Mouse (Mus musculus) liver, embryonic 16.5 days (tissue): Measurements from ENCODE around the gene Nt5c3b. TPM values are rescaled to one million over a fixed set of nuclear protein-coding genes. Genes with fewer than 3 reads are reported as not detected.

Source experiments
- ATAC-seq: fragments of 200-750 bp; cut with Nextera tagmentation; 2 replicates; pipeline ENCODE4 v1.8.0; 2017; ENCODE audit warnings: low read depth, mild to moderate bottlenecking, moderate number of reproducible peaks, moderate library complexity
- H3K27ac ChIP-seq: fragments of 300-500 bp; sonication (generic); 2 replicates; pipeline ENCODE4 v1.5.1; 2014; ENCODE audit warnings: mild to moderate bottlenecking, low read length
- H3K27me3 ChIP-seq: fragments of 300-500 bp; sonication (generic); 2 replicates; pipeline ENCODE4 v1.6.1; 2014; ENCODE audit warnings: low read depth, low read length, mixed read lengths; ENCODE audit not compliant: control insufficient read depth, insufficient read depth
- H3K36me3 ChIP-seq: fragments of 300-500 bp; sonication (generic); 2 replicates; pipeline ENCODE4 v1.6.1; 2014; ENCODE audit warnings: mild to moderate bottlenecking; ENCODE audit not compliant: control insufficient read depth, insufficient read depth
- H3K4me1 ChIP-seq: fragments of 300-500 bp; sonication (generic); 2 replicates; pipeline ENCODE4 v1.6.1; 2014; ENCODE audit warnings: low read depth, low read length, mixed read lengths; ENCODE audit not compliant: control insufficient read depth
- H3K4me2 ChIP-seq: fragments of 300-500 bp; sonication (generic); 2 replicates; pipeline ENCODE4 v1.6.1; 2014; ENCODE audit warnings: low read depth, low read length, mixed read lengths
- H3K4me3 ChIP-seq: fragments of 300-500 bp; sonication (generic); 2 replicates; pipeline ENCODE4 v1.5.1; 2014; ENCODE audit warnings: low read depth, mild to moderate bottlenecking, low read length
- H3K9ac ChIP-seq: fragments of 300-500 bp; sonication (generic); 2 replicates; pipeline ENCODE4 v1.6.1; 2014; ENCODE audit warnings: low read depth, low read length
- H3K9me3 ChIP-seq: fragments of 300-500 bp; sonication (generic); replicated peaks from 2 replicates; pipeline ENCODE4 v1.6.1; 2016; ENCODE audit warnings: low read length; ENCODE audit not compliant: control insufficient read depth
- WGBS: fragments of 180-500 bp; shearing (Covaris S2); extraction: QIAGEN DNeasy Blood & Tissue Kit; methylation state at CpG from one replicate; pipeline ENCODE4 v1.1.7; 2014; ENCODE audit not compliant: insufficient replicate concordance; 5-methylcytosine and 5-hydroxymethylcytosine counted together
- polyA plus RNA-seq: library from polyadenylated mRNA; unstranded; fragments of >200 nt; fragmentation: Nextera tagmentation; extraction: Ambion mirVana; gene quantifications from 2 replicates; pipeline ENCODE4 v1.2.1, GENCODE M21; 2015

Nt5c3b gene
- polyA plus RNA-seq, 1 experiment from 2014 or later = 16.0 TPM

DNA sequence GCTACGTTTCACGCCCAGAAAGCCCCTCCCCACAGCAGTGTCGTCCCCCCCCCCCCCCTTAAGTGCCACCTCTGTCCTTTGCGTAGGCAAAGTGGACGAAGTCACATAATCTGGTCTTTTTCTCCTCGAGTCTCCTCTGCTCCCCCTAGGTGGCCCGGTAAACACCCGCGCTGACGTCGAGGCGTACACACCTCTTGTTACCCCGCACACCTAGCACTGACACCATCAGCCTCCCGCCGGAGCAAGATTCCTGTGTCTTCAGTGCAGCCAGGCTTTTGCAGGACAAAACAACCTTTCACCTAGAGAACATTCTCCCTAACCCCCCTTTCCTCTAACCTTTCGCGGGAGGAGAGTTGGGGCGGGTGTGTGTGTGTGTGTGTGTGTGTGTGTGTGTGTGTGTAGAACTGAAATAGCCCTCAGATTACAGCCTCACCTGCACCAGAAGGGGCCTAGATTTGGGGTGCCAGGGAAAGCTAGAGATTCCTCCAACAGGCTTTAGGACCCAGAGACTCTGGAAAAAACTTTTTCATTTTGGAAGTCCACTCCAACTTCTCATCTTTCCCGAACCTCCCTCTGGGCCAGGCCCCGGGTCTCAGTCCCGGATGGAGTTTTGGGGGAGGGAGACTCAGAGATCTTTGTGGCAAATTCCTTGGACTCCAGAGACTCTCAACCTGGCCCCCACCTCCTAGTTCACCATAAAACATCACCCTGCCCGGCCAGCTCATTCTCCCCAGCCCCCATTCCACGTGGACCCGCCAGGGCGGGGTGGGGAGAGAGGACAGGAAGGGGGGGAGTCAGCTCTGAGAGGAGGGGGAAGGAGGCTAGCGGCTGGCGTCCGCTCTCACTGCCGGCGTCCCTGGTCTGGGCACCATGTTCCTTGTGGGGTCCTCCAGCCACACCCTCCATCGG lies 26.4 kb downstream of the Nt5c3b start, which contains the start of gene Fkbp10:
TSS of gene Fkbp10 (plus strand) at position 784 of the 909 bp plus-strand sequence.
- Histone ChIP-seq H3K4me2 (peak within 1 kb of the TSS; percentile 70), H3K36me3 (no peaks in the 10 kb centered on the region), H3K4me1 (no peaks in the 10 kb centered on the region; the same call in 1 of the 2 replicates), H3K27ac (no peak within 1 kb of the TSS; the same call in 1 of the 2 replicates), H3K27me3 (peaks cover 45% of the 10 kb centered on the region), H3K4me3 (peak within 1 kb of the TSS; percentile 60), H3K9me3 (no peaks in the 10 kb centered on the region), H3K9ac (peak within 1 kb of the TSS; percentile 45; the same call in 1 of the 2 replicates)
- WGBS = 2% methylated on average over 31 of the region's 31 CpGs
- peak; percentile 17; the same call in 1 of the 2 replicates for ATAC-seq

DNA sequence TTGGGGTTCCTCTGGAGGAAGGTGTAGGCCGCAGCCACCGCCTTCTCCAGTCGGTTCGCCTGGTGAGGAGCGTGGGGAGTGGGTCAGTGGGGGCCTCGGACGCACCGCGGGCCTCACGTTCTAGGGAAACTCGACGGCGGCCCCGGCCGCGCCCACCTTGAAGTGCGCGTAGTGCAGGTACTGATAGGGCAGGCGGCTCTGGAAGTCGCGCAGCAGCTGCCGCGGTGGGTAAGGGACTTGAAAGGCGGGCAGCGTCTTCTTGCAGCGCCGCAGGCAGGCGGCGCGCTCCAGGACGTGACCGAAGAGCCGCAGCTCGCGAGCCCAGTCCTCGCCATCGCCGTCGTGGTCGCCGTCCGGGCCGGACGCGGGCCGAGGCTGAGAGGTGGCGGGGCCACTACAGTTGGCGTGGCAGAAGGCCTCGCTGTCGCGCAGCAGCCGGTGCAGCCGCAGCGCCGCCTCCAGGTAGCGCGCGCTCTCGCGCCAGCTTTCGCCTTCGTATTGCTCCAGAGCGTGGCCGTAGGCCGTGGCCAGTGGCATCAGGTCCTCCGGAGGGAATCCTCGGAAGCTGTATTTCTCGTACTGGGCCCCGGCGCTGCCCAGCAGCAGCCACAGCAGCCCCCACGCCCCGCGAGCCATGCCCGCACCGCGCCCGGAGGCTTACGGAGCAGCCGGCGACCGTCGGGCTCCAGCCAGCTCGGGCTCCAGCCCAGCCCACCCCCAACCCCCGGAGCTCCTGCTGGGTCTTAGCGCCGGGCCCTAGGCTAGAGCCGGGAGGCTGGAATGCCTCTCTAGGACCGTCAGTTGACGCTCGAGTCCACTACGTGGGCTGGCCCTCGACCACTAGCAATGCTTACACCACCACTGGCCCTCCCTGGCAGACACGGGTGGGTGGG lies 27.3 kb downstream of the Nt5c3b start, which contains the start of gene P3h4:
TSS of gene P3h4 (minus strand) at position 816 of the 893 bp plus-strand sequence.
- WGBS = 4% methylated on average over 85 of the region's 93 CpGs
- Histone ChIP-seq H3K4me3 (peak within 1 kb of the TSS; percentile 60), H3K9ac (peak within 1 kb of the TSS; percentile 45; the same call in 1 of the 2 replicates), H3K27ac (no peak within 1 kb of the TSS; the same call in 1 of the 2 replicates), H3K36me3 (no peaks in the 10 kb centered on the region), H3K9me3 (no peaks in the 10 kb centered on the region), H3K27me3 (peaks cover 45% of the 10 kb centered on the region), H3K4me1 (no peaks in the 10 kb centered on the region; the same call in 1 of the 2 replicates), H3K4me2 (peak within 1 kb of the TSS; percentile 70)
- peak; percentile 83 for ATAC-seq

DNA sequence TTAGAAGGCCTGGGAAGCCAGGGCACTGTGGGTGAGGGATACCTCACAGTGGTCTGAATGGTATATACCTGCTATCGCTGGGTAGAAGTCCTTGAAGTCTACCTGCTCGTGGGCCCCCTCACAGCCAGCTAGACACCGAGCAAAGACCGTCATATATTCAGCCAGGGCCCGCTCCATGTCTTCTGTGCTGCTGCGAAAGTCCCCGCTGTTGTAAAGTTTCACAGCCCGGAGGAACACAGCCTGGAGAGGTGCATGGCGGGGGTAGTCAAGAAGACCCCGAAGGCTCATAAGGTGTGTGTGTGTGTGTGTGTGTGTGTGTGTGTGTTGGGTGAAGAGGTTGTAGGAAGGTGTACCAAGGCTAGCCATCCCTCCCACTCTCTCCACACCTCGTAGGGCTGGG lies 28.1 kb downstream of the Nt5c3b start:
- no peaks in the 10 kb centered on the region for H3K36me3 ChIP-seq
- 65% methylated on average over 11 of the region's 11 CpGs for WGBS

DNA sequence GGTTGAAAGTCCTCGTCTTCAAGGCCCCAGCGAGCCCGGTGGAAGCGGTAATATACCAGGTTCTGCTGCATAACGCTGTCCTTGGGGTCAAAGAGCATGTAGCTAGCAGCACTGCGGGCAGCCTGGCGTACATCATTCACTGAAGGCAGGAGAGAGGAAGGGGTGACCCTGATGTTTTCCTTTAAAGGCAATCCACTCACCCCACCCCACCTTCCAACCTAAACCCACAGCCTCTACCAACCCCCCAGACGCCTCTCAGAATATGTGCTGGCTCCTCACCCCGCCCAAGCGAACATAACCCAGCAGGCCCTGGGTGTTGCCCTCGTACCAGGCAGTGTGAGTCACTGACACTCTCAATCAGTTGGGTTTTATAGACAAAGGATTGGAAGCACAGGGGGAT lies 29.9 kb downstream of the Nt5c3b start:
- H3K4me3 ChIP-seq = no peak overlapping the region
- WGBS = 45% methylated on average over 11 of the region's 11 CpGs
- H3K9ac ChIP-seq = no peak overlapping the region

More for the DNA sequence above, 28.1 kb downstream of the Nt5c3b start:
- Histone ChIP-seq H3K27ac (no peak overlapping the region), H3K4me3 (peak overlapping the region; percentile 60; the same call in 1 of the 2 replicates), H3K9me3 (no peaks in the 10 kb centered on the region), H3K4me1 (no peaks in the 10 kb centered on the region; the same call in 1 of the 2 replicates), H3K27me3 (peaks cover 45% of the 10 kb centered on the region), H3K4me2 (peak overlapping the region; percentile 70), H3K9ac (no peak overlapping the region)
- no peak for ATAC-seq

DNA sequence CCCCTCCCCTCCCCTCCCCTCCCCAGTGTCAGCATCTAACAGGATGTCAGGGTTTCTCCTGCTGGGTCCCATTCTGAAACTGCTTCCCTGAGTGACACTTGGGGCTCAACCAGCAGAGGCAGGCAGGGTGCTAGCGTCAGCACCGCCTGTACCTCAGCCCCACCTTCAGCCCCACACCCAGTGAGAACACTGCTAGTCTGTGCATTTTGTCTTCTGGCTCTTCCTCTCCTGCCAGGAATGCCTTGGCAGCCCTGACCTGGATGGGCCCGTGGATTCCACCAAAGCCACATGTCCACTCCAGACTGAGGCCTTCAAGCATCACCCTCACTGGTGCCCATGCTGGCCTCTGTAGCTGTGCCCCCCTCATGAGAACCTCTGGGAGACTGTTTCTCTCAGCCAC lies 31.9 kb downstream of the Nt5c3b start:
- no peaks in the 10 kb centered on the region for H3K4me1 ChIP-seq
- 71% methylated on average over 3 of the region's 3 CpGs for WGBS
- H3K27ac ChIP-seq = no peak overlapping the region
- no peak overlapping the region for H3K9ac ChIP-seq
- no peaks in the 10 kb centered on the region for H3K36me3 ChIP-seq
- no peak overlapping the region for H3K4me3 ChIP-seq
- no peak overlapping the region for H3K4me2 ChIP-seq
- peaks cover 20% of the 10 kb centered on the region for H3K27me3 ChIP-seq
- ATAC-seq = no peak
- no peaks in the 10 kb centered on the region for H3K9me3 ChIP-seq

More for the DNA sequence above, 29.9 kb downstream of the Nt5c3b start:
- no peaks in the 10 kb centered on the region for H3K9me3 ChIP-seq
- no peak for ATAC-seq
- no peak overlapping the region for H3K27ac ChIP-seq
- no peaks in the 10 kb centered on the region; the same call in 1 of the 2 replicates for H3K4me1 ChIP-seq
- H3K36me3 ChIP-seq = no peaks in the 10 kb centered on the region
- peaks cover 41% of the 10 kb centered on the region for H3K27me3 ChIP-seq
- H3K4me2 ChIP-seq = no peak overlapping the region

DNA sequence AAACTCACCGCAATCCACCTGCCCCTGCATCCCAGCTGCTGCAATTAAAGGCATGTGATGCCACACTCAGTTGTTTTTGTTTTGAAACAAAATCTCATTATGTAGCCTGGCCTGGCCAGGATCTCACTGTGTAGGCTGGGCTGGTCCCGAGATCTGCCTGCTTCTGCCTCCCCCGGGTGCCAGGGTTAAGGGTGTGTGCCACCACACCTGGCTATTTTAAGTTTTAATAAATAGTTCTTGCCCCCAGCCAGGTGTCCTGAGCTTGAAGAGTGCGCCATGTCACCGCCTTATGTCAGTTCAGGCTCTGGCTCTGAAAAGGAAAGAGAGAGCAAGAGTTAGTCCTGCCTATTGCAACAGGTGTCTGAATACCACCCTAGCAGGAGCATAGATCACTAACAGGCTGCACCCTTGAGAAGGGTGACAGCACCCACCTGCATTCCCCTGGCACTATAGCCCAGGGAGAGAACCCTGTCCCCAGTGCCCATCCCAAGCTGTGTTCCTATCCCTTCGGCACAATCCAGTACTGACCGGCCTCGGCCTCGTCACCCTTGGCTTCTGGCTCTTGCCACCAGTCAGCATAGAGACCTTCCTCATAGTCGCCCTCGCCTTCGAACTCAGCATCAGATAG lies 32.7 kb downstream of the Nt5c3b start:
- ATAC-seq = no peak
- no peaks in the 10 kb centered on the region for H3K4me1 ChIP-seq
- no peak overlapping the region for H3K9ac ChIP-seq
- H3K9me3 ChIP-seq = no peaks in the 10 kb centered on the region
- H3K27me3 ChIP-seq = peaks cover 13% of the 10 kb centered on the region
- H3K27ac ChIP-seq = no peak overlapping the region
- no peak overlapping the region for H3K4me2 ChIP-seq
- H3K36me3 ChIP-seq = no peaks in the 10 kb centered on the region
- no peak overlapping the region for H3K4me3 ChIP-seq
- 71% methylated on average over 12 of the region's 12 CpGs for WGBS

DNA sequence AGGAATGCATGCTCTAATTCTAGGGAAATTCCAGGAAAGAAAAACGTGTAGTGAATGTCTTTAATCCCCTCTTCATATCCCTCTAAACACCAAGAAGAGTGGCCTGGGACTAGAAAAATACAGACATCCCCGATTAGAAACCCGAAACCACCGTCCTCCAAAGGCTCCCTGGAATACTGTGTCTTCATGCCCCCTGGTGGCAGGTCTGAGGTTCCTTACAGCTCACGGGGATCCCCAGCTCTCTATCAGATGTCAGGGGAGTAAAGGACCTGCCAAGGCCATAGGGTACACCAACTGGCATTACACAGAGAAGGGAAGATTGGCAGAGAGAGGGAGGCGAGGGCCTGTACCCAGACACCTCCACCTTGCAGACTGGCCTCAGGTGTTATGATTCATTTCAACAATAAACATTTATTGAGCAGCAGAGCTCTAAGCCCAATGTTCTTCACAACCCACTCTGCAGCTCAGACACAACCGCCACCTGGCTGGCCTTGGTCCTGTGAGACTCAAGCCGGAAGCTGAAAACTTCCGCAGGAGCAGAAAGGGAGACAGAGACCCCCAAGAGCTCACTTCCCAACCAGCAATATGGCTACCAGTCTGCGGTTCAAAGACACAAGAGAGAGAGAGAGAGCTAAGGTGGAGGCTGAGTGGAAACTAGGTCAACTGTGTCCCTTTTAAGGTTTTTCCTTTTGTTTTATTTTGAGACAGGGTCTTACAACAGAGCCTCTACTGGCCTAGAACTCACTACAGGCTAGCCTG lies 33.4 kb downstream of the Nt5c3b start:
- no peak overlapping the region for H3K4me3 ChIP-seq
- no peak for ATAC-seq
- peaks cover 6% of the 10 kb centered on the region for H3K27me3 ChIP-seq
- H3K4me2 ChIP-seq = no peak overlapping the region
- H3K9me3 ChIP-seq = no peaks in the 10 kb centered on the region
- WGBS = 35% methylated on average over 10 of the region's 10 CpGs
- no peak overlapping the region for H3K27ac ChIP-seq
- no peaks in the 10 kb centered on the region for H3K4me1 ChIP-seq
- H3K36me3 ChIP-seq = no peaks in the 10 kb centered on the region
- no peak overlapping the region for H3K9ac ChIP-seq
